In the genomic region with DNA sequence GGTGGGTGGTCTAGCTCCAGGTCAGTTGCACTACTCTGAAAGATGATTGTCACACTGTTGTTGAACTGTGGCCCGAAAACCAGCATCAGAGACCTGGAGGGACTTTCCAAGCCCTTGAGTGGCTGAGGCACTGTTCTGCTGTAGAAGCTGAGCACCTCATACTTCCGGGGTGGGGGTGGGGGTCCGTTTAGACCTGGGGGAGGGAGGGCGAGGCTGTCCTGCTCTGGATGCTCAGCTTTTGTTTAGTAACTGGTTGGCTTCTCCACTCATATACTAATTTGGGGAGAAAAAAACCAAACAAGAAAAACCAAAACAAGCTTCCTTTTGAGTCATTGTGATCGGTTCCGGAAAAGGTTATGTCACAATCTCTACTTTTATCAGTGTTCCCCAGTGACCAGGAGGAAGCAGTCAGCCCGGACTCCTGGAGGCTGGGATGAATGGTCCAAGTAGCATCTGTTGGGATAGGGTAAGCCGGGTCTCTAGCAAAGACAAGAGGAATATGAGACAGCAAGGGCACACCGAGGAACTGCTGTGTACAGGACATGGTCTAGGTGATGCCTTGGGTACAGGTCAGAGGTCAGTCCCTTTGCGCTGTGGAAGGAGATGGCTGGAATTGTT, we compare ENCODE assay signal across 14 mouse cellular contexts. TPM values are rescaled to one million over a fixed set of nuclear protein-coding genes. Genes with fewer than 3 reads are reported as not detected.
A peak's percentile ranks its signal among the peaks of the same experiment; 100 is the strongest.
DNase-seq lines count a peak whose midpoint lies in the region; ATAC-seq and TF ChIP-seq lines count a peak whose summit lies in the region.
"Had no signal": no experiment of that assay in that cellular context is flagged by ENCODE, and none has a peak within 500 bp of the region (broad histone marks: within the 10 kb centered on the region; RNA-seq: fewer than 3 reads in every experiment).

No protein-coding gene starts in this region.

- peak in 1 of 2 experiments; percentile 61 for DNase-seq in heart, adult 2 months
- no peak for DNase-seq in heart, postnatal 14 days
- DNase-seq in testis, postnatal 10 days (ENCODE audit: low spot score): no peak
- DNase-seq in liver, postnatal 0 days: no peak
- peak; percentile 87 for DNase-seq in splenic B cell, adult 2 months (ENCODE audit: low read depth, low spot score)
- no peak for DNase-seq in gastrocnemius, adult 8-10 months (ENCODE audit: low spot score in 2 of 2)
- DNase-seq in right cerebral cortex, adult 18-20 months: no peak
- DNase-seq: cerebellum, postnatal 25 days; liver, embryonic 13.5 days had no signal

- H3K4me3 ChIP-seq in heart, adult 2 months: no peak overlapping the region
- H3K4me3 ChIP-seq in testis, adult 2 months (ENCODE audit: control insufficient read depth, low read depth, low read length): peak overlapping the region; percentile 57
- H3K4me3 ChIP-seq in liver, postnatal 0 days (ENCODE audit: low read depth, low read length): no peak overlapping the region
- H3K4me3 ChIP-seq: hindbrain, embryonic 12.5 days; liver, embryonic 13.5 days had no signal

- no peak overlapping the region for H3K9ac ChIP-seq in heart, adult 2 months (ENCODE audit: low read depth, low read length)
- H3K9ac ChIP-seq in liver, postnatal 0 days (replicated peaks): no peak overlapping the region
- H3K9ac ChIP-seq: hindbrain, embryonic 12.5 days; liver, embryonic 13.5 days had no signal

- ATAC-seq in liver, postnatal 0 days: peak; percentile 42

- TF ChIP-seq EP300 in heart, adult 2 months (IDR thresholded peaks at IDR 0.05; ENCODE audit: insufficient read depth, low read depth, low read length): no peak
- peak; percentile 27; the same call in 1 of the 2 replicates for TF ChIP-seq EP300 in liver, postnatal 0 days (IDR thresholded peaks at IDR 0.05; ENCODE audit: low read depth)

- H3K79me2 ChIP-seq in heart, adult 2 months (replicated peaks; ENCODE audit: control insufficient read depth, insufficient read depth, low read length): no peaks in the 10 kb centered on the region

- H3K4me2 ChIP-seq in liver, postnatal 0 days (ENCODE audit: low read depth, low read length): no peak overlapping the region
- H3K4me2 ChIP-seq: hindbrain, embryonic 12.5 days; liver, embryonic 13.5 days had no signal

- intact Hi-C loops in heart, adult 2 months (cut with DNase I): no loop called here
- intact Hi-C loops in heart, postnatal 14 days (cut with DNase I): no loop called here

- 35% methylated on average over 10 of the region's 10 CpGs for WGBS in heart, adult 2 months
- WGBS in liver, postnatal 0 days (ENCODE audit: insufficient replicate concordance): 32% methylated on average over 10 of the region's 10 CpGs

- no peaks in the 10 kb centered on the region for H3K36me3 ChIP-seq in heart, adult 2 months (ENCODE audit: control insufficient read depth, insufficient read depth, low read length)
- H3K36me3 ChIP-seq in testis, adult 2 months (ENCODE audit: control insufficient read depth, insufficient read depth, low read length): no peaks in the 10 kb centered on the region
- no peaks in the 10 kb centered on the region for H3K36me3 ChIP-seq in liver, postnatal 0 days (replicated peaks; ENCODE audit: insufficient read depth, low read length)
- no peaks in the 10 kb centered on the region for H3K36me3 ChIP-seq in splenic B cell, adult 2 months (ENCODE audit: control insufficient read depth, insufficient read depth, low read length, poor library complexity, severe bottlenecking)
- H3K36me3 ChIP-seq: hindbrain, embryonic 12.5 days; liver, embryonic 13.5 days had no signal

- peaks cover 3% of the 10 kb centered on the region for H3K4me1 ChIP-seq in heart, adult 2 months (ENCODE audit: control insufficient read depth, insufficient read depth, low read length)
- H3K4me1 ChIP-seq in testis, adult 2 months (ENCODE audit: control insufficient read depth, insufficient read depth, low read length): no peaks in the 10 kb centered on the region
- H3K4me1 ChIP-seq in liver, postnatal 0 days (ENCODE audit: insufficient read depth): 0 out of 2 replicates have a peak, but pooled peaks cover 2% of the 10 kb centered on the region
- H3K4me1 ChIP-seq: hindbrain, embryonic 12.5 days had no signal

- peak overlapping the region; percentile 42 for H3K27ac ChIP-seq in heart, adult 2 months
- H3K27ac ChIP-seq in testis, adult 2 months (ENCODE audit: control insufficient read depth, insufficient read depth, low read depth, low read length): peak overlapping the region; percentile 27; the same call in 1 of the 2 replicates
- 0 out of 2 replicates have a peak overlapping the region, but pooled peaks have one; percentile 24 for H3K27ac ChIP-seq in liver, postnatal 0 days (ENCODE audit: low read depth)
- H3K27ac ChIP-seq: hindbrain, embryonic 12.5 days; liver, embryonic 13.5 days; stomach, postnatal 0 days had no signal

- TF ChIP-seq CTCF in heart, adult 2 months (IDR thresholded peaks at IDR 0.05): no peak
- TF ChIP-seq CTCF in testis, adult 2 months (IDR thresholded peaks at IDR 0.05; ENCODE audit: control insufficient read depth, insufficient read depth, insufficient replicate concordance, low read depth, low read length): no peak
- no peak for TF ChIP-seq CTCF in liver, postnatal 0 days (IDR thresholded peaks at IDR 0.05; ENCODE audit: low read depth)

- TF ChIP-seq POLR2A in heart, adult 2 months (IDR thresholded peaks at IDR 0.05; ENCODE audit: insufficient read depth, low read depth, low read length): no peak
- no peak for TF ChIP-seq POLR2A in testis, adult 2 months (IDR thresholded peaks at IDR 0.05; ENCODE audit: control insufficient read depth, low read depth, low read length)

- H3K27me3 ChIP-seq in heart, adult 2 months (ENCODE audit: control insufficient read depth, insufficient read depth, low read length): no peaks in the 10 kb centered on the region
- no peaks in the 10 kb centered on the region for H3K27me3 ChIP-seq in testis, adult 2 months (ENCODE audit: control insufficient read depth, insufficient read depth, low read length)
- no peaks in the 10 kb centered on the region for H3K27me3 ChIP-seq in liver, postnatal 0 days (ENCODE audit: insufficient read depth, low read length)
- no peaks in the 10 kb centered on the region for H3K27me3 ChIP-seq in splenic B cell, adult 2 months (ENCODE audit: control insufficient read depth, insufficient read depth, low read length, poor library complexity, severe bottlenecking)
- H3K27me3 ChIP-seq: hindbrain, embryonic 12.5 days; liver, embryonic 13.5 days had no signal

- H3K9me3 ChIP-seq in liver, postnatal 0 days (ENCODE audit: low read length): no peaks in the 10 kb centered on the region
- H3K9me3 ChIP-seq: hindbrain, embryonic 12.5 days; liver, embryonic 13.5 days had no signal

RNA-seq across cellular contexts. Expression of a gene that starts 17.5 kb away (rescaled TPM):
- 1 to 10 TPM; 5.8 to 7.6 TPM for total RNA-seq in heart, adult 2 months (2021)
- 8.4 and 9.2 TPM in 2 replicates for polyA plus RNA-seq in heart, adult 2 months (2012; rRNA removed)
- total RNA-seq in heart, postnatal 14 days (2021): 1 to 10 TPM; 5.5 to 6.0 TPM
- 2.2 and 3.1 TPM in 2 replicates for polyA plus RNA-seq in testis, adult 2 months (2012; rRNA removed)
- polyA plus RNA-seq in liver, postnatal 0 days (2015; fragmentation: Nextera tagmentation; extraction: Ambion mirVana): 0.86 and 1.2 TPM in 2 replicates
- 1 to 10 TPM; 1.0 to 1.6 (median 1.3) TPM for total RNA-seq in gastrocnemius, adult 8-10 months (2022)

RNA-seq across cellular contexts. Expression of a gene that starts 43.1 kb away (rescaled TPM):
- total RNA-seq in heart, adult 2 months (2021): not detected
- 0.10 TPM in 1 of 2 replicates, not detected in the other for polyA plus RNA-seq in heart, adult 2 months (2012; rRNA removed)
- under 1 TPM in 1 of 2 experiments, not detected in 1; 0.12 TPM for total RNA-seq in heart, postnatal 14 days (2021)
- polyA plus RNA-seq in testis, adult 2 months (2012; rRNA removed): 1.7 and 1.8 TPM in 2 replicates
- not detected in 2 replicates for polyA plus RNA-seq in liver, postnatal 0 days (2015; fragmentation: Nextera tagmentation; extraction: Ambion mirVana)
- not detected for total RNA-seq in gastrocnemius, adult 8-10 months (2022)
- polyA plus RNA-seq: liver, embryonic 13.5 days had no signal

RNA-seq across cellular contexts. Expression of a gene that starts 44.8 kb away (rescaled TPM):
- total RNA-seq in heart, adult 2 months (2021): under 1 TPM in 1 of 2 experiments, not detected in 1; 0.21 TPM
- 0.10 and 0.79 TPM in 2 replicates for polyA plus RNA-seq in heart, adult 2 months (2012; rRNA removed)
- total RNA-seq in heart, postnatal 14 days (2021): not detected
- polyA plus RNA-seq in testis, adult 2 months (2012; rRNA removed): 15.7 and 16.2 TPM in 2 replicates
- polyA plus RNA-seq in liver, postnatal 0 days (2015; fragmentation: Nextera tagmentation; extraction: Ambion mirVana): not detected in 2 replicates
- not detected for total RNA-seq in gastrocnemius, adult 8-10 months (2022)
- total RNA-seq: midbrain, postnatal 0 days had no signal
- polyA plus RNA-seq: brain, embryonic 14.5 days; liver, embryonic 13.5 days; midbrain, postnatal 0 days had no signal
